Mouse (Mus musculus): ENCODE data around the gene Mapkapk5.
A peak's percentile ranks its signal among the peaks of the same experiment; 100 is the strongest.

GRCm38 (mm10) chr5:121476040-121476439 lies 69.7 kb downstream of the Mapkapk5 start:
- peak; percentile 51; the same call in 1 of the 3 replicates for TF ChIP-seq TAL1 (IDR thresholded peaks at IDR 0.05; ENCODE audit: low read length)
- peak; percentile 57; the same call in 1 of the 2 replicates for TF ChIP-seq GATA1 (IDR thresholded peaks at IDR 0.05; ENCODE audit: low read length)

Measured in erythroblast, embryonic 14.5 days (primary cell).